Mouse (Mus musculus) urinary bladder, postnatal 10 days (tissue): Measurements from ENCODE around the gene Creb5.

ENCODE experiments used
- DNase-seq: peaks from one replicate; pipeline ENCODE4 v3.0.0; 2022; ENCODE audit warnings: low spot score

Creb5 gene

GRCm38 (mm10) chr6:53491331-53491730, 204.3 kb downstream of the Creb5 start:
- DNase-seq: no peak

- no peak for DNase-seq
Measured at GRCm38 (mm10) chr6:53493864-53494263, 206.8 kb downstream of the Creb5 start.

- no peak for DNase-seq
Measured at GRCm38 (mm10) chr6:53495667-53496066, 208.6 kb downstream of the Creb5 start.

- DNase-seq: no peak
Measured at GRCm38 (mm10) chr6:53496325-53496753, 209.3 kb downstream of the Creb5 start.

GRCm38 (mm10) chr6:53497904-53498536, 210.9 kb downstream of the Creb5 start:
- DNase-seq: no peak

GRCm38 (mm10) chr6:53499621-53500295, 212.7 kb downstream of the Creb5 start:
- DNase-seq: no peak

- DNase-seq: no peak
Measured at GRCm38 (mm10) chr6:53501236-53501635, 214.2 kb downstream of the Creb5 start.

GRCm38 (mm10) chr6:53506947-53507564, 220.0 kb downstream of the Creb5 start:
- DNase-seq: no peak

GRCm38 (mm10) chr6:53508847-53509494, 221.9 kb downstream of the Creb5 start:
- DNase-seq: no peak

- DNase-seq: no peak
Measured at GRCm38 (mm10) chr6:53510005-53510404, 222.9 kb downstream of the Creb5 start.

- no peak for DNase-seq
Measured at GRCm38 (mm10) chr6:53512226-53512625, 225.2 kb downstream of the Creb5 start.

- DNase-seq: no peak
Measured at GRCm38 (mm10) chr6:53513380-53513779, 226.3 kb downstream of the Creb5 start.

GRCm38 (mm10) chr6:53514862-53515261, 227.8 kb downstream of the Creb5 start:
- no peak for DNase-seq

- no peak for DNase-seq
Measured at GRCm38 (mm10) chr6:53515611-53516010, 228.5 kb downstream of the Creb5 start.

- DNase-seq: no peak
Measured at GRCm38 (mm10) chr6:53517371-53517945, 230.4 kb downstream of the Creb5 start.

GRCm38 (mm10) chr6:53523743-53524497, 236.8 kb downstream of the Creb5 start:
- no peak for DNase-seq

GRCm38 (mm10) chr6:53526460-53526859, 239.4 kb downstream of the Creb5 start:
- no peak for DNase-seq

GRCm38 (mm10) chr6:53530742-53531141, 243.7 kb downstream of the Creb5 start:
- no peak for DNase-seq

- no peak for DNase-seq
Measured at GRCm38 (mm10) chr6:53531461-53531860, 244.4 kb downstream of the Creb5 start.

GRCm38 (mm10) chr6:53537530-53537929, 250.5 kb downstream of the Creb5 start:
- no peak for DNase-seq

GRCm38 (mm10) chr6:53541798-53542197, 254.7 kb downstream of the Creb5 start:
- no peak for DNase-seq

GRCm38 (mm10) chr6:53545483-53545900, 258.4 kb downstream of the Creb5 start:
- DNase-seq: no peak
